Mouse (Mus musculus) forebrain, embryonic 11.5 days (tissue): ENCODE data around the gene Ankrd60. TPM values are rescaled to one million over a fixed set of nuclear protein-coding genes. Genes with fewer than 3 reads are reported as not detected.
A peak's percentile ranks its signal among the peaks of the same experiment; 100 is the strongest.

Experiments used
- ATAC-seq: fragments of 200-750 bp; cut with Nextera tagmentation; replicated peaks from 2 replicates; pipeline ENCODE4 v1.8.0; 2017; ENCODE audit warnings: moderate TSS enrichment; ENCODE audit not compliant: low FRiP score
- DNase-seq: peaks from one replicate; pipeline ENCODE4 v3.0.0-alpha.2; 2017; ENCODE audit warnings: low spot score
- H3K27ac ChIP-seq: fragments of 300-500 bp; sonication (generic); 2 replicates; pipeline ENCODE4 v1.5.1; 2014; ENCODE audit warnings: low read depth, low read length
- H3K27me3 ChIP-seq: fragments of 300-500 bp; sonication (generic); 2 replicates; pipeline ENCODE4 v1.6.1; 2014; ENCODE audit warnings: mild to moderate bottlenecking, low read length, mixed read lengths; ENCODE audit not compliant: control insufficient read depth, insufficient read depth
- H3K36me3 ChIP-seq: fragments of 300-500 bp; sonication (generic); 2 replicates; pipeline ENCODE4 v1.6.1; 2014; ENCODE audit warnings: mild to moderate bottlenecking, low read length, moderate library complexity, mixed read lengths; ENCODE audit not compliant: control insufficient read depth, insufficient read depth
- H3K4me1 ChIP-seq: fragments of 300-500 bp; sonication (generic); replicated peaks from 2 replicates; pipeline ENCODE4 v1.6.1; 2014; ENCODE audit warnings: low read length, mixed read lengths; ENCODE audit not compliant: control insufficient read depth, insufficient read depth
- H3K4me2 ChIP-seq: fragments of 300-500 bp; sonication (generic); 2 replicates; pipeline ENCODE4 v1.6.1; 2014; ENCODE audit warnings: low read depth, mild to moderate bottlenecking, low read length, moderate library complexity, mixed read lengths; ENCODE audit not compliant: severe bottlenecking
- H3K4me3 ChIP-seq: fragments of 300-500 bp; sonication (generic); 2 replicates; pipeline ENCODE4 v1.5.1; 2014; ENCODE audit warnings: low read depth, low read length
- H3K9ac ChIP-seq: fragments of 300-500 bp; sonication (generic); 2 replicates; pipeline ENCODE4 v1.6.1; 2014; ENCODE audit warnings: low read length
- H3K9me3 ChIP-seq: fragments of 300-500 bp; sonication (generic); 2 replicates; pipeline ENCODE4 v1.6.1; 2016; ENCODE audit warnings: low read length, mixed read lengths; ENCODE audit not compliant: control insufficient read depth
- WGBS: fragments of 180-500 bp; shearing (Covaris S2); extraction: QIAGEN DNeasy Blood & Tissue Kit; methylation state at CpG from one replicate; pipeline ENCODE4 v1.1.7; 2014; 5-methylcytosine and 5-hydroxymethylcytosine counted together
- polyA plus RNA-seq: library from polyadenylated mRNA; unstranded; fragments of >200 nt; fragmentation: Nextera tagmentation; extraction: Ambion mirVana; gene quantifications from 2 replicates; pipeline ENCODE4 v1.2.1, GENCODE M21; 2014

Gene Ankrd60
- polyA plus RNA-seq, 1 experiment from 2014 or later = not detected

DNA sequence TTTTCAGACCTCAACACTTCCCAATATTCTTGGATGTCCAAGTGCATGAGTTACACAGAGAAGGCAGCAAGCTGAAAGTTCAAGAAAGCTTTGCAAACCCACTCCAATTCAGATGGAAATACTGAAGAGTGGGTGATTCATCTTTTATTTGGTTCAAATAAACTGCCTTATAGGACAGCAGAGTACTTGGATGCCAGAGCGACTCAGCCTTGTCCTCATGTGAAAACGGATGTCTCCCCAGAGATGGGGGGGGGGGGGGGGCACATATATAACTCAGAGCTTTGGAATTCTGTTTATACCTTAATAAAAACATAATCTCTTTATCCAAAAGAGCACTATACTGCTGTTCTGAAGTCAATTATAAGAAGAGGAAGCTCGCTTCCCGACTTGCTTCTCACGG lies 9.2 kb upstream of the Ankrd60 start:
- ATAC-seq (no peak), DNase-seq (no peak)
- Histone ChIP-seq H3K4me2 (no peak overlapping the region), H3K27me3 (peaks cover 15% of the 10 kb centered on the region), H3K4me3 (no peak overlapping the region), H3K4me1 (peaks cover 4% of the 10 kb centered on the region; the same call in 1 of the 2 replicates), H3K9me3 (no peaks in the 10 kb centered on the region), H3K36me3 (no peaks in the 10 kb centered on the region), H3K27ac (no peak overlapping the region), H3K9ac (no peak overlapping the region)
- 85% methylated on average over 5 of the region's 5 CpGs for WGBS

- Histone ChIP-seq H3K4me1 (peaks cover 4% of the 10 kb centered on the region; the same call in 1 of the 2 replicates), H3K9ac (peak overlapping the region; percentile 54), H3K4me2 (peak overlapping the region; percentile 78), H3K36me3 (no peaks in the 10 kb centered on the region), H3K27ac (no peak overlapping the region), H3K27me3 (peaks cover 15% of the 10 kb centered on the region), H3K9me3 (no peaks in the 10 kb centered on the region), H3K4me3 (peak overlapping the region; percentile 34)
- ATAC-seq = peak; percentile 68
- peak; percentile 92 for DNase-seq
- WGBS = under 1% methylated on average over 68 of the region's 68 CpGs
Observed at GRCm38 (mm10) chr2:173586118-173586968, 8.2 kb upstream of the Ankrd60 start.

GRCm38 (mm10) chr2:173585387-173586117 lies 7.4 kb upstream of the Ankrd60 start:
- peak; percentile 84 for DNase-seq
- peaks cover 15% of the 10 kb centered on the region for H3K27me3 ChIP-seq
- H3K9ac ChIP-seq = peak overlapping the region; percentile 54
- peak; percentile 80 for ATAC-seq
- H3K27ac ChIP-seq = no peak overlapping the region
- H3K4me3 ChIP-seq = peak overlapping the region; percentile 34
- peak overlapping the region; percentile 78 for H3K4me2 ChIP-seq
- H3K4me1 ChIP-seq = peaks cover 4% of the 10 kb centered on the region; the same call in 1 of the 2 replicates
- WGBS = under 1% methylated on average over 54 of the region's 54 CpGs
- H3K9me3 ChIP-seq = no peaks in the 10 kb centered on the region
- no peaks in the 10 kb centered on the region for H3K36me3 ChIP-seq

DNA sequence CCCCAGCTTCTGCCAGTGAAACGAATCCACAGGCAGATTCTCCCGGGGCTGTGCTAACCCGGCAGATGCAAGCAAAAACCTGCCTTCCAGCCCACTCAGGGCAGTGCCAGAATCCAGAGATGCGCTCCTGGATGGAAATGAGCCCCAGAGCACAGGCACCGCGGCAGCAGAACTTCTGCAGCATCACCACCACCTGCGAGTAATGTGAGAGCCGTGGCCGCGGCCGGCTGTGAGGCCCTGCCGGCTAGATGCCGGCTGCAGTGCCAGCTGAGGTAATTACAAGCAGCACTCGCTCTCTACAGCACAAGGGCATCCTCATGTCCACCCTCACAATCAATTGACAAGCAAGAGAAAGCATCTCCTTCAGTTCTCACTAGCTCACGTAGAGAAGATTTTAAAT lies 6.2 kb upstream of the Ankrd60 start:
- H3K36me3 ChIP-seq = no peaks in the 10 kb centered on the region
- no peak overlapping the region for H3K27ac ChIP-seq
- H3K4me2 ChIP-seq = no peak overlapping the region
- H3K9me3 ChIP-seq = no peaks in the 10 kb centered on the region
- H3K4me1 ChIP-seq = peaks cover 4% of the 10 kb centered on the region; the same call in 1 of the 2 replicates
- no peak overlapping the region for H3K9ac ChIP-seq
- no peak overlapping the region for H3K4me3 ChIP-seq
- DNase-seq = no peak
- H3K27me3 ChIP-seq = peaks cover 15% of the 10 kb centered on the region
- ATAC-seq = no peak
- WGBS = 38% methylated on average over 15 of the region's 15 CpGs

GRCm38 (mm10) chr2:173583455-173583854 lies 5.3 kb upstream of the Ankrd60 start:
- H3K4me1 ChIP-seq = peaks cover 4% of the 10 kb centered on the region; the same call in 1 of the 2 replicates
- peaks cover 15% of the 10 kb centered on the region for H3K27me3 ChIP-seq

DNA sequence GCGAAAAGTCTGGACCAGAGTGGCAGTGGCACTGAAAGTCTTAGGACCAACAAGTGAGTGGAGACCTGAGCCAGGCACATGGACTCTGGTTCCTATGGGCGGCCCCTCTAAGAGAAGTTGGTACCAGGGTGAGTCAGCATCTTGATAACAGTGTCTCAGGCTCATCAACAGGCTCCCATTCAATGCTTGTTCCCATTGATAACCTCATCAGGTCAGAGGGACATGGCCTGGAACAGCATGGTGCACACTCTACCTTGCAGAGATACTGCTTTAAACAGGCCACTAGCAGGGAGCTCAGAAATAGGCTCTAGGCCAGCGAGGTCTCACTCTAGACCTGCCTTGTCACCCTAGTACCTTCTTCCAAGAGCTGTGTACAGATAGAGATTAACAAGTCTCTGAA lies 4.7 kb upstream of the Ankrd60 start:
- 89% methylated on average over 3 of the region's 3 CpGs for WGBS
- Histone ChIP-seq H3K4me2 (no peak overlapping the region), H3K27me3 (peaks cover 15% of the 10 kb centered on the region), H3K9ac (no peak overlapping the region), H3K4me1 (peaks cover 6% of the 10 kb centered on the region; the same call in 1 of the 2 replicates), H3K9me3 (no peaks in the 10 kb centered on the region), H3K4me3 (no peak overlapping the region), H3K27ac (no peak overlapping the region), H3K36me3 (no peaks in the 10 kb centered on the region)
- DNase-seq (no peak), ATAC-seq (no peak)

More at GRCm38 (mm10) chr2:173583455-173583854, 5.3 kb upstream of the Ankrd60 start:
- Histone ChIP-seq H3K9ac (no peak overlapping the region), H3K4me2 (no peak overlapping the region), H3K4me3 (no peak overlapping the region), H3K36me3 (no peaks in the 10 kb centered on the region), H3K27ac (no peak overlapping the region), H3K9me3 (no peaks in the 10 kb centered on the region)
- WGBS = 38% methylated on average over 5 of the region's 5 CpGs
- peak; percentile 66 for DNase-seq
- no peak for ATAC-seq

GRCm38 (mm10) chr2:173581096-173581495 lies 2.9 kb upstream of the Ankrd60 start:
- Histone ChIP-seq H3K4me2 (no peak overlapping the region), H3K27ac (no peak overlapping the region), H3K4me3 (no peak overlapping the region), H3K36me3 (no peaks in the 10 kb centered on the region), H3K9ac (no peak overlapping the region), H3K4me1 (peaks cover 5% of the 10 kb centered on the region; the same call in 1 of the 2 replicates), H3K9me3 (no peaks in the 10 kb centered on the region), H3K27me3 (peaks cover 17% of the 10 kb centered on the region)
- no peak for DNase-seq
- ATAC-seq = no peak

DNA sequence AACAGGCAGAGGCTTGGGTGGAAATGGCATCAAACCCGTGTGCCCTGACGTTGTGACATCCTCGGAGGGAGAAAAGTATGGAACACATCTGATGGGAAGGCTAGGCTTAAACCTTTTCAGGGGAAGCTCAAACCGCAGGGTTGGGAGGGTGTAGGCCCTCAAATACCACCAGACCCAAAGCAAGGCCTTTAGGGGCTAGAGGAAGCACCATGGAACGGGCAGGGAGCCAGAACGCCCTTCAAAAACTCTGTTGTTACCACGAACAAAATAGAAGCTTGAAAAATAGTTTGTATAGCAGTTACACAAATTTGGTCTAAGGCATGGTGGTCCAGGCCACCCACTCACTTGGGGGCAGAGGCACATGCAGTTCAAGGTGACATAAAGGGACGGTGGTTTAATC lies 430 bp upstream of the Ankrd60 start:
- 0 out of 2 replicates have a peak, but pooled peaks cover 2% of the 10 kb centered on the region for H3K4me1 ChIP-seq
- 33% methylated on average over 8 of the region's 8 CpGs for WGBS
- no peak overlapping the region for H3K9ac ChIP-seq
- H3K36me3 ChIP-seq = no peaks in the 10 kb centered on the region
- no peak overlapping the region for H3K27ac ChIP-seq
- 0 out of 2 replicates have a peak, but pooled peaks have one; percentile 10 for ATAC-seq
- peak overlapping the region; percentile 36 for H3K4me3 ChIP-seq
- no peak for DNase-seq
- H3K27me3 ChIP-seq = peaks cover 2% of the 10 kb centered on the region; the same call in 1 of the 2 replicates
- peak overlapping the region; percentile 73 for H3K4me2 ChIP-seq
- H3K9me3 ChIP-seq = no peaks in the 10 kb centered on the region
